Mouse (Mus musculus): ENCODE measurements around the gene Ifng. TPM values are rescaled to one million over a fixed set of nuclear protein-coding genes. Genes with fewer than 3 reads are reported as not detected.

The Ifng gene
- total RNA-seq (2023) = 2.1 TPM

DNA sequence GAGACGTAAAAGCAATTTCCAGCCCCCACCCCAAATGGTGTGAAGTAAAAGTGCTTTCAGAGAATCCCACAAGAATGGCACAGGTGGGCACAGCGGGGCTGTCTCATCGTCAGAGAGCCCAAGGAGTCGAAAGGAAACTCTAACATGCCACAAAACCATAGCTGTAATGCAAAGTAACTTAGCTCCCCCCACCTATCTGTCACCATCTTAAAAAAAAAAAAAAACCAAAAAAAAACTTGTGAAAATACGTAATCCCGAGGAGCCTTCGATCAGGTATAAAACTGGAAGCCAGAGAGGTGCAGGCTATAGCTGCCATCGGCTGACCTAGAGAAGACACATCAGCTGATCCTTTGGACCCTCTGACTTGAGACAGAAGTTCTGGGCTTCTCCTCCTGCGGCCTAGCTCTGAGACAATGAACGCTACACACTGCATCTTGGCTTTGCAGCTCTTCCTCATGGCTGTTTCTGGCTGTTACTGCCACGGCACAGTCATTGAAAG is at the start of gene Ifng:
Gene Ifng, plus strand, starts transcription at position 305 of the 499 bp plus-strand sequence.

Other genes starting within 250 kb of the Ifng start
- not detected for gene Il22, start 236.1 kb upstream of the Ifng start, total RNA-seq (2023)
- 0.64 TPM for gene Gm32717, start 200.3 kb upstream of the Ifng start, total RNA-seq (2023)
- gene Gm32802, start 182.4 kb upstream of the Ifng start, total RNA-seq (2023) = 0.64 TPM
- gene Iltifb, start 146.0 kb upstream of the Ifng start, total RNA-seq (2023) = not detected
- gene Gm9040, start 114.1 kb upstream of the Ifng start, total RNA-seq (2023) = not detected
- gene Gm9044, start 108.6 kb upstream of the Ifng start, total RNA-seq (2023) = not detected
- gene Gm9045, start 103.2 kb upstream of the Ifng start, total RNA-seq (2023) = not detected
- gene Gm9046, start 97.8 kb upstream of the Ifng start, total RNA-seq (2023) = not detected
- gene Gm9048, start 92.4 kb upstream of the Ifng start, total RNA-seq (2023) = not detected
- not detected for gene Gm9049, start 86.9 kb upstream of the Ifng start, total RNA-seq (2023)